Mouse (Mus musculus): ENCODE results near the gene Scel.

Gene Scel

DNA sequence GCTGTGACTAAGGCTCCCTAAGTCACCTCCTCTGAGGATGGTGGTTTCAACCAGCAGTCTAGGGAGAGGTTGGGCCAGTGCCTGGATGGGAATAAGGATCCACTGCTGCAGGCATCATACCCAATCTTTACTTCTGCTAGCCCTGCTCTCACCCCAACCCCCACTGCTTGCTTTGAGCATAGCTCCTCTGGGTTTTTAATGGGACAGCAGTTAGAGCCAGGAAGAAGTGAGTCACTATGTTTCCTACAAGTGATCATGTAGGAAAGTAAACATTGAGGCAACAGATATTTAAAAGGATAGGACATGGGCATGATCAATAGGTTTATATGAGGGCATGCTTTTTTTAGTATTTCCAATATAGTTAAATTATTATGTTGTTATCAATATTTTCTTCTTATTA, 63.9 kb downstream of the Scel start:
- no peak for DNase-seq

- DNase-seq, result no peak
Observed at GRCm38 (mm10) chr14:103586662-103587061, 73.5 kb downstream of the Scel start.

DNA sequence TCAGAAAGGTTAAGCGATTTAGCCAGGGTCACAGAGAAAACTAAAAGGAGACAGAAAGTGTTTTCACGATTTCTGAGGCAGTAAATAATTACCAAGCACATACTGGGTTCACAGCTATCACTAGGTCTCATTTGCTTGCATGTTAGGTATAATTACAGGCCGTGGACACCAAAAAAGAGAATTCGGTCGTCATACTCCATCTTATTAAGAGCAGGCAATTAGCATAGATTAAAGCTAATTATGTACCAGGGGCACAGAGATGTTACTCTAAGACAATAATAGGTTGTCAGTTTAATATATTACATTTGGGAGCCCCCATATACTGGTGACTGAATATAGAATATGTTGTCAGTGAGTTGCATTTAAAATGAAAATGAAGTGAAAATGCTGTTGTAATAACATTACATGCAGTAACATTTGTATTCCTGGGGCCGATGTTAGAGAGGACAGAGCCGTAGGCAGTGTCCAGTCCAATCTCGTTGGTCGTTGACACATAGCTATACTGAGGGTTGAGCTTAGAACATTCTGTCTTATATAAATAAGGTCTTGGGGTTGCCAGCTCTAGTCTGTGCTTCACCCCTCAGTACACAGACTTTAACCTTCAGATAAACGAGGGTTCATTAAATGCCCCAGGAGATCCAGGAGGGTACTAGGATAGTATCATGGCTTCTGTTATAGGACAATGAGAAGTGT, 74.2 kb downstream of the Scel start:
- no peak for DNase-seq

DNA sequence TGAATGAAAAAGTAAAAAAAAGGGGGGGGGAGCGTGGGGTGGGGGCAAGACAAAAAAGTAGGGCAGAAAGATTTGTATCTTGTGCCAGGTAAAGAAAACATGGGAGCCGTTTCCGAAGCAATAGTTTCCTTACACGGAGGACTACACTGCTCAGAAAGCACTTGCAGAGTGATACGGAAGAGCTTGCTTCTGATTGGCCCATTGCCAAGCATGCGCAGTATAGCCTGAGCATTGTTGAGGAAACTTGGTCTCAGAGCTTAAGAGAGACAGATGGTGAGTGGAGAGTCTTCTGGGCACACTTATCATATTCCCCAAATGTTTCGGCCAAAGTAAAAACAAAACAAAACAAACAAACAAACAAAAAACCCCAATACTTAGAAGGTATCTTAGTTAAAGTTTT, 76.7 kb downstream of the Scel start:
- peak; percentile 46 for DNase-seq

GRCm38 (mm10) chr14:103595870-103596269, 82.7 kb downstream of the Scel start:
- DNase-seq, result no peak

DNA sequence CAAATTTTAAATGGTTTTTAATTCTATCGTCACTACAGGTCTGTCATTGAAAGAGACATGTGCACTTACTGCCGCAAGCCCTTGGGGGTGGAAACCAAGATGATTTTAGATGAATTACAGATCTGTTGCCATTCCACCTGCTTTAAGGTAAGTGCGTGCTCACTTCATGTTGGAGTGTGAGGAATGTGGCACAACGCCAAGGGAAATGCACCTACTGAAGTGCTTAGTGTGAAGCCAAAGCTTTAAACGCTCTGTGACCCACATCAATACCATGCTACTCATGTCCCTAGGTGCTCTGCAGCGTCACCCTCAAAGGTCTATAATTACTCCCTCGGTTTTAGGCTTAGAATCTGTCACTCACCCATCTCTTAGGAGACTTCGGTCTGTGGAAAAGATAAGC, 94.9 kb downstream of the Scel start:
- DNase-seq, result no peak

DNA sequence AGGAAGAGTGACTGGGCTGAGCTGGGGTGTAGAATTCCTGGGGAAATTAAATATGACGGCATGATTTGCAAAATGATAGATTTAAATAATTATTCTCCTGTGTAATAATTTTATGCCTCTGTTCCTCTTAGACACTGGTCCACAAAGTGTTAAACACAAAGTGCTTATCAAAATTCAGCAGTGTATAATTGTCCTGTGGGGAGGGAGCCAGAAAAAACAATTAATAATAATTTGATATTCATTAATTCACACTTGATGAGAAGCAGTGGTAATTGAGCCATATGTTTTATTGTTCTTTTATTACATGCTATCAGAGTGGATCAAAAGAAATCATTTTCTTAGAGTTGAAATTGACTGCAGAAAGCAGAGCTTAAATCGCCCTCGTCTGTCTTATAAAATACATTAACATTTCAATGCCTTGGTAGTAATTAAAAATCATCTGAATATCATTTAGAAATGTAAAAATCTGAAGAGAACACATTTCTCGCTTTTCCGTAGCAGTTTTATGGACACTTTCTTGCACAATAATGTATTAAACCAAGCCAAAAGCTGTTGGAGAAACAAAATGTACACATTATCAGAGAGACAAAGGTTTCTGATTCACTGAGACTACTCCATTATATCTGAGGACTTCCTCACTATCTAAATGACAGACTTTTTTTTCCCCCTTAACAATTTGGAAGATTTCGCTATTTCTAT, 100.6 kb downstream of the Scel start:
- DNase-seq, result no peak

DNA sequence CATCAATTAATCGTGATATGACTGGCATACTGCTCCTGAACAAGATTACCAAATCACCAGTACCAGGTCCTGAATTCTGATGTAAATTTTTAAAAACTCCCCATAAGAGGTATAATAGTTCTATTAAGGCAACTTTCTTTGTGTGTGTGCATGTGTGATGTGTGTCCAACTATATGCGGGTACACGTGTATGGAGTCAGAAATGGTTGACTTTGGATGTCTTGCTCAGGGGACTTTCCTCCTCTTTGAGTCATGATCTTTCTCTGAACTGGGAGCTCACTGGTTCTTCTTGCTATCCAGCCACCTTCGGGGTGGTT, 101.1 kb downstream of the Scel start:
- no peak for DNase-seq

- DNase-seq, result no peak
Observed at GRCm38 (mm10) chr14:103619756-103620155, 106.6 kb downstream of the Scel start.

- no peak for DNase-seq
Observed at GRCm38 (mm10) chr14:103621207-103621606, 108.1 kb downstream of the Scel start.

GRCm38 (mm10) chr14:103626100-103626499, 113.0 kb downstream of the Scel start:
- no peak for DNase-seq

GRCm38 (mm10) chr14:103629639-103630364, 116.7 kb downstream of the Scel start:
- DNase-seq, result no peak

GRCm38 (mm10) chr14:103630545-103630944, 117.4 kb downstream of the Scel start:
- DNase-seq, result peak; percentile 66

DNA sequence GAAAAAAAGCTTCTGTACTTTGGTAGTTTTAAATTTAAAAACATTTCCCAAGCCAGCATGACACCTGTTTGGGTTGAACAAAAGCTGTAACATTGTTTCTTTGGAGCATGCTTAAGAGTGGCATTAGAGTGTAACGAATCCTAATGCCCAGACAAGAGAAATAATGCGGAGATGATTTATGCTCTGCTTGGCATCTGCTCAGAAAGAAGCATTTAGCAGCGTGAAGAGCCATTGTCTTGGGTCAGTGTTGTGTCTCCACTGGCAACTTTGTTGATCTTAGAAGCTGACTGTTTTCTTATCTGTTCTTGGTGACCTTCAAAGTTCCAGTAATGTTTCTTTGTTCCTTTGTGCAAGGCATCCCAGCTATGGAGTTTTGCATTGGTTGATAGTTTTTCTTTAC, 130.8 kb downstream of the Scel start:
- no peak for DNase-seq

GRCm38 (mm10) chr14:103647981-103648380, 134.8 kb downstream of the Scel start:
- DNase-seq, result no peak

GRCm38 (mm10) chr14:103648623-103649255, 135.6 kb downstream of the Scel start:
- DNase-seq, result no peak

- no peak for DNase-seq
Observed at GRCm38 (mm10) chr14:103649302-103649701, 136.2 kb downstream of the Scel start.

GRCm38 (mm10) chr14:103649896-103650334, 136.8 kb downstream of the Scel start, which contains the start of gene Slain1:
Gene Slain1 (plus strand): TSS chr14:103650228.
- peak; percentile 88 for DNase-seq

GRCm38 (mm10) chr14:103650413-103651101, 137.4 kb downstream of the Scel start:
- DNase-seq, result peak; percentile 62

GRCm38 (mm10) chr14:103651106-103651505, 138.0 kb downstream of the Scel start:
- peak; percentile 25 for DNase-seq

- no peak for DNase-seq
Observed at GRCm38 (mm10) chr14:103651562-103651961, 138.4 kb downstream of the Scel start.

- no peak for DNase-seq
Observed at GRCm38 (mm10) chr14:103652524-103652923, 139.4 kb downstream of the Scel start.

DNA sequence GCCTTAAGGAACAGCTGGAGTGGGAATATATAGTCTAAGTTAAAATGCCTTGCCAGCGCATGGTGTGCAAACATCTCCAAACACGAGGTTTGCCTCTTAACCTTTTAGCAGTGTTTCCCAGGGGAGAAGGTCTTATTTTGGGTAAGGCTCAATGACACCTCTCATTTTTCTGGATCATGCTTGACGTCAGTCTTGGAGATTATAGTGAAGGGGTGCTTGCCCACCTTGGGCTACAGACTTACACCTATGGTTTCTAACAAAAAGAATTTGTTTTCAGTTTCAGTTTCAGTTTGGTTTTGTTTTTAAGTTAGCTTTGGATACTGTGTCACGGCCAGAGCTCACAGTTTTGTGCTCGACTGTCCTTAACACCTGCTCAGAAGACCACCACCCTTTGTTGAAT, 140.7 kb downstream of the Scel start:
- no peak for DNase-seq

Measured in right cerebral cortex, postnatal 14 days (tissue).